Mouse (Mus musculus) bone marrow macrophage, adult 2 months (primary cell): ENCODE data around the gene Zfp512b. TPM values are rescaled to one million over a fixed set of nuclear protein-coding genes. Genes with fewer than 3 reads are reported as not detected.

ENCODE experiments used
- H3K27ac ChIP-seq: 2 replicates; pipeline ENCODE4 v1.5.1; 2012; ENCODE audit warnings: low read depth, low read length; ENCODE audit not compliant: insufficient read depth
- H3K4me1 ChIP-seq: 2 replicates; pipeline ENCODE4 v1.6.1; 2012; ENCODE audit warnings: low read length; ENCODE audit not compliant: control insufficient read depth, insufficient read depth
- H3K4me3 ChIP-seq: 2 replicates; pipeline ENCODE4 v1.5.1; 2012; ENCODE audit warnings: mild to moderate bottlenecking, low read length, moderate library complexity; ENCODE audit not compliant: insufficient read depth
- CTCF ChIP-seq: IDR thresholded peaks from 2 replicates; pipeline ENCODE4 v1.5.1; 2012; ENCODE audit warnings: low read depth, mild to moderate bottlenecking, low read length, moderate library complexity
- POLR2A ChIP-seq: IDR thresholded peaks from 2 replicates; pipeline ENCODE4 v1.6.1; 2012; ENCODE audit warnings: mild to moderate bottlenecking, low read depth, low read length, borderline replicate concordance
- polyA plus RNA-seq: library from polyadenylated mRNA; stranded (reverse); fragments of >200 nt; gene quantifications from 2 replicates; pipeline ENCODE4 v1.2.4, GENCODE M21; 2012; ENCODE audit not compliant: missing spikeins, insufficient read depth, insufficient read length

Zfp512b gene
- polyA plus RNA-seq, 1 experiment, result 18.6 TPM

GRCm38 (mm10) chr2:181590471-181590870 lies 2.1 kb downstream of the Zfp512b start:
- Histone ChIP-seq H3K4me3 (no peak overlapping the region), H3K27ac (no peak overlapping the region), H3K4me1 (peaks cover 9% of the 10 kb centered on the region)
- TF ChIP-seq CTCF, result no peak
- TF ChIP-seq POLR2A, result no peak

GRCm38 (mm10) chr2:181589732-181590105 lies 2.9 kb downstream of the Zfp512b start:
- H3K4me3 ChIP-seq, result no peak overlapping the region
- peaks cover 9% of the 10 kb centered on the region for H3K4me1 ChIP-seq
- H3K27ac ChIP-seq, result no peak overlapping the region
- TF ChIP-seq CTCF, result no peak
- TF ChIP-seq POLR2A, result no peak

GRCm38 (mm10) chr2:181589011-181589731 lies 3.4 kb downstream of the Zfp512b start:
- peaks cover 9% of the 10 kb centered on the region for H3K4me1 ChIP-seq
- H3K27ac ChIP-seq, result no peak overlapping the region
- TF ChIP-seq POLR2A (no peak), CTCF (no peak)
- no peak overlapping the region for H3K4me3 ChIP-seq

GRCm38 (mm10) chr2:181588229-181588780 lies 4.3 kb downstream of the Zfp512b start:
- peaks cover 5% of the 10 kb centered on the region; the same call in 1 of the 2 replicates for H3K4me1 ChIP-seq
- no peak overlapping the region for H3K27ac ChIP-seq
- H3K4me3 ChIP-seq, result no peak overlapping the region
- TF ChIP-seq CTCF, result no peak
- TF ChIP-seq POLR2A, result no peak

- TF ChIP-seq CTCF (no peak), POLR2A (no peak)
- H3K4me1 ChIP-seq, result peaks cover 4% of the 10 kb centered on the region; the same call in 1 of the 2 replicates
- no peak overlapping the region for H3K27ac ChIP-seq
- H3K4me3 ChIP-seq, result no peak overlapping the region
Observed at GRCm38 (mm10) chr2:181587796-181588195, 4.8 kb downstream of the Zfp512b start.

GRCm38 (mm10) chr2:181586124-181586523 lies 6.5 kb downstream of the Zfp512b start:
- Histone ChIP-seq H3K4me3 (no peak overlapping the region), H3K27ac (no peak overlapping the region), H3K4me1 (peaks cover 6% of the 10 kb centered on the region)
- TF ChIP-seq POLR2A (no peak), CTCF (no peak)

- Histone ChIP-seq H3K4me1 (peaks cover 6% of the 10 kb centered on the region), H3K4me3 (no peak overlapping the region), H3K27ac (no peak overlapping the region)
- no peak for TF ChIP-seq CTCF
- no peak for TF ChIP-seq POLR2A
Observed at GRCm38 (mm10) chr2:181585506-181585905, 7.1 kb downstream of the Zfp512b start.

- TF ChIP-seq POLR2A (no peak), CTCF (no peak)
- Histone ChIP-seq H3K27ac (no peak within 1 kb of the TSS), H3K4me3 (no peak within 1 kb of the TSS), H3K4me1 (peaks cover 12% of the 10 kb centered on the region)
Observed at GRCm38 (mm10) chr2:181584411-181584942, 8.1 kb downstream of the Zfp512b start, which contains the start of gene Uckl1. TSS of gene Uckl1 (minus strand) at chr2:181584892.

- TF ChIP-seq POLR2A (no peak), CTCF (no peak)
- Histone ChIP-seq H3K4me3 (no peak overlapping the region), H3K27ac (no peak overlapping the region), H3K4me1 (peaks cover 12% of the 10 kb centered on the region)
Observed at GRCm38 (mm10) chr2:181583460-181584257, 8.9 kb downstream of the Zfp512b start.
